Mouse (Mus musculus): Measurements from ENCODE around the gene Gpr3.

Gene Gpr3

GRCm38 (mm10) chr4:133198337-133199180 lies 13.8 kb downstream of the Gpr3 start:
- DNase-seq (ENCODE audit: low spot score in 2 of 2), result no peak

GRCm38 (mm10) chr4:133197801-133198286 lies 14.5 kb downstream of the Gpr3 start:
- DNase-seq (ENCODE audit: low spot score in 2 of 2), result no peak

GRCm38 (mm10) chr4:133197355-133197754 lies 15.0 kb downstream of the Gpr3 start:
- no peak for DNase-seq (ENCODE audit: low spot score in 2 of 2)

GRCm38 (mm10) chr4:133196852-133197251 lies 15.5 kb downstream of the Gpr3 start:
- DNase-seq (ENCODE audit: low spot score in 2 of 2), result peak; percentile 71 to 81

- no peak for DNase-seq (ENCODE audit: low spot score in 2 of 2)
These were observed 16.2 kb downstream of the Gpr3 start for GRCm38 (mm10) chr4:133196136-133196535.

- DNase-seq (ENCODE audit: low spot score in 2 of 2), result no peak
These were observed 17.3 kb downstream of the Gpr3 start for GRCm38 (mm10) chr4:133195014-133195413.

- no peak for DNase-seq (ENCODE audit: low spot score in 2 of 2)
These were observed 17.9 kb downstream of the Gpr3 start for GRCm38 (mm10) chr4:133194482-133194881.

GRCm38 (mm10) chr4:133189396-133189795 lies 22.9 kb downstream of the Gpr3 start:
- no peak for DNase-seq (ENCODE audit: low spot score in 2 of 2)

GRCm38 (mm10) chr4:133186856-133187255 lies 25.5 kb downstream of the Gpr3 start:
- DNase-seq (ENCODE audit: low spot score in 2 of 2), result no peak

GRCm38 (mm10) chr4:133185893-133186292 lies 26.4 kb downstream of the Gpr3 start:
- no peak for DNase-seq (ENCODE audit: low spot score in 2 of 2)

- no peak for DNase-seq (ENCODE audit: low spot score in 2 of 2)
These were observed 27.3 kb downstream of the Gpr3 start for GRCm38 (mm10) chr4:133184898-133185665.

- DNase-seq (ENCODE audit: low spot score in 2 of 2), result no peak
These were observed 28.1 kb downstream of the Gpr3 start for GRCm38 (mm10) chr4:133184031-133184897.

- no peak for DNase-seq (ENCODE audit: low spot score in 2 of 2)
These were observed 29.8 kb downstream of the Gpr3 start for GRCm38 (mm10) chr4:133182439-133183033.

GRCm38 (mm10) chr4:133179258-133179657 lies 33.1 kb downstream of the Gpr3 start:
- DNase-seq (ENCODE audit: low spot score in 2 of 2), result no peak

- DNase-seq (ENCODE audit: low spot score in 2 of 2), result no peak
These were observed 34.0 kb downstream of the Gpr3 start for GRCm38 (mm10) chr4:133178305-133178704.

GRCm38 (mm10) chr4:133176761-133177403 lies 35.5 kb downstream of the Gpr3 start:
- DNase-seq (ENCODE audit: low spot score in 2 of 2), result no peak

GRCm38 (mm10) chr4:133175998-133176760 lies 36.2 kb downstream of the Gpr3 start:
- no peak for DNase-seq (ENCODE audit: low spot score in 2 of 2)

- DNase-seq (ENCODE audit: low spot score in 2 of 2), result no peak
These were observed 37.1 kb downstream of the Gpr3 start for GRCm38 (mm10) chr4:133175274-133175673.

- DNase-seq (ENCODE audit: low spot score in 2 of 2), result peak; percentile 53 to 55
These were observed 38.0 kb downstream of the Gpr3 start for GRCm38 (mm10) chr4:133174361-133174760.

GRCm38 (mm10) chr4:133172451-133172850 lies 39.9 kb downstream of the Gpr3 start:
- DNase-seq (ENCODE audit: low spot score in 2 of 2), result no peak

All from thymus, postnatal 10 days (tissue).